Mouse (Mus musculus): Measurements from ENCODE around the gene Pdxk. TPM values are rescaled to one million over a fixed set of nuclear protein-coding genes. Genes with fewer than 3 reads are reported as not detected.

The Pdxk gene
- polyA plus RNA-seq, 1 experiment from 2014 or later: 11.8 TPM

- ATAC-seq (ENCODE audit: insufficient read depth, low FRiP score, low read depth): peak; percentile 59
- Histone ChIP-seq H3K4me1 (peaks cover 11% of the 10 kb centered on the region), H3K4me3 (replicated peaks) (no peak overlapping the region), H3K36me3 (no peaks in the 10 kb centered on the region), H3K27me3 (replicated peaks) (no peaks in the 10 kb centered on the region), H3K27ac (peak overlapping the region; percentile 35; the same call in 1 of the 2 replicates), H3K9ac (no peak overlapping the region), H3K9me3 (no peaks in the 10 kb centered on the region), H3K4me2 (peak overlapping the region; percentile 38)
- 25% methylated on average over 10 of the region's 10 CpGs for WGBS
Observed at GRCm38 (mm10) chr10:78457495-78458347, 7.1 kb downstream of the Pdxk start.

GRCm38 (mm10) chr10:78456696-78457095 lies 8.1 kb downstream of the Pdxk start:
- Histone ChIP-seq H3K27ac (no peak overlapping the region), H3K36me3 (no peaks in the 10 kb centered on the region), H3K4me2 (no peak overlapping the region), H3K4me3 (replicated peaks) (no peak overlapping the region), H3K4me1 (peaks cover 11% of the 10 kb centered on the region), H3K9ac (no peak overlapping the region), H3K9me3 (no peaks in the 10 kb centered on the region), H3K27me3 (replicated peaks) (no peaks in the 10 kb centered on the region)
- 79% methylated on average over 13 of the region's 13 CpGs for WGBS
- no peak for ATAC-seq (ENCODE audit: insufficient read depth, low FRiP score, low read depth)

- no peak overlapping the region for H3K9ac ChIP-seq
- no peaks in the 10 kb centered on the region for H3K9me3 ChIP-seq
- no peak overlapping the region for H3K4me3 ChIP-seq (replicated peaks)
- WGBS: 65% methylated on average over 4 of the region's 4 CpGs
- no peak for ATAC-seq (ENCODE audit: insufficient read depth, low FRiP score, low read depth)
- H3K27ac ChIP-seq: no peak overlapping the region
- no peaks in the 10 kb centered on the region for H3K27me3 ChIP-seq (replicated peaks)
- no peaks in the 10 kb centered on the region for H3K36me3 ChIP-seq
- peaks cover 4% of the 10 kb centered on the region; the same call in 1 of the 2 replicates for H3K4me1 ChIP-seq
- no peak overlapping the region for H3K4me2 ChIP-seq
Observed at GRCm38 (mm10) chr10:78452641-78453040, 12.1 kb downstream of the Pdxk start.

GRCm38 (mm10) chr10:78450761-78451160 lies 14.0 kb downstream of the Pdxk start:
- Histone ChIP-seq H3K27me3 (replicated peaks) (no peaks in the 10 kb centered on the region), H3K4me2 (no peak overlapping the region), H3K27ac (no peak overlapping the region), H3K9ac (no peak overlapping the region), H3K4me3 (replicated peaks) (no peak overlapping the region), H3K36me3 (no peaks in the 10 kb centered on the region), H3K9me3 (no peaks in the 10 kb centered on the region), H3K4me1 (no peaks in the 10 kb centered on the region)
- no peak for ATAC-seq (ENCODE audit: insufficient read depth, low FRiP score, low read depth)
- WGBS: 84% methylated on average over 5 of the region's 5 CpGs

- Histone ChIP-seq H3K9ac (no peak overlapping the region), H3K4me2 (no peak overlapping the region), H3K36me3 (no peaks in the 10 kb centered on the region), H3K4me1 (no peaks in the 10 kb centered on the region), H3K9me3 (no peaks in the 10 kb centered on the region), H3K4me3 (replicated peaks) (no peak overlapping the region), H3K27ac (no peak overlapping the region), H3K27me3 (replicated peaks) (no peaks in the 10 kb centered on the region)
- 84% methylated on average over 3 of the region's 3 CpGs for WGBS
- no peak for ATAC-seq (ENCODE audit: insufficient read depth, low FRiP score, low read depth)
Observed at GRCm38 (mm10) chr10:78447396-78447795, 17.4 kb downstream of the Pdxk start.

GRCm38 (mm10) chr10:78446195-78446594 lies 18.6 kb downstream of the Pdxk start:
- Histone ChIP-seq H3K36me3 (no peaks in the 10 kb centered on the region), H3K27ac (no peak overlapping the region), H3K4me2 (no peak overlapping the region), H3K4me1 (no peaks in the 10 kb centered on the region), H3K9ac (no peak overlapping the region), H3K4me3 (replicated peaks) (no peak overlapping the region), H3K9me3 (no peaks in the 10 kb centered on the region), H3K27me3 (replicated peaks) (no peaks in the 10 kb centered on the region)
- 91% methylated on average over 3 of the region's 3 CpGs for WGBS
- no peak for ATAC-seq (ENCODE audit: insufficient read depth, low FRiP score, low read depth)

- 95% methylated on average over 3 of the region's 3 CpGs for WGBS
- Histone ChIP-seq H3K27ac (no peak overlapping the region), H3K36me3 (no peaks in the 10 kb centered on the region), H3K4me2 (no peak overlapping the region), H3K4me3 (replicated peaks) (no peak overlapping the region), H3K9ac (no peak overlapping the region), H3K4me1 (no peaks in the 10 kb centered on the region), H3K9me3 (no peaks in the 10 kb centered on the region), H3K27me3 (replicated peaks) (no peaks in the 10 kb centered on the region)
- no peak for ATAC-seq (ENCODE audit: insufficient read depth, low FRiP score, low read depth)
Observed at GRCm38 (mm10) chr10:78442292-78442691, 22.5 kb downstream of the Pdxk start.

GRCm38 (mm10) chr10:78441606-78442005 lies 23.2 kb downstream of the Pdxk start:
- Histone ChIP-seq H3K4me2 (no peak overlapping the region), H3K9me3 (no peaks in the 10 kb centered on the region), H3K9ac (no peak overlapping the region), H3K27me3 (replicated peaks) (no peaks in the 10 kb centered on the region), H3K4me1 (no peaks in the 10 kb centered on the region), H3K4me3 (replicated peaks) (no peak overlapping the region), H3K27ac (no peak overlapping the region), H3K36me3 (no peaks in the 10 kb centered on the region)
- 84% methylated on average over 5 of the region's 5 CpGs for WGBS
- no peak for ATAC-seq (ENCODE audit: insufficient read depth, low FRiP score, low read depth)

GRCm38 (mm10) chr10:78440812-78441211 lies 24.0 kb downstream of the Pdxk start:
- Histone ChIP-seq H3K9me3 (no peaks in the 10 kb centered on the region), H3K36me3 (no peaks in the 10 kb centered on the region), H3K9ac (no peak overlapping the region), H3K4me1 (no peaks in the 10 kb centered on the region), H3K4me2 (no peak overlapping the region), H3K27me3 (replicated peaks) (no peaks in the 10 kb centered on the region), H3K27ac (no peak overlapping the region), H3K4me3 (replicated peaks) (no peak overlapping the region)
- 66% methylated on average over 9 of the region's 9 CpGs for WGBS
- ATAC-seq (ENCODE audit: insufficient read depth, low FRiP score, low read depth): peak; percentile 17; the same call in 1 of the 2 replicates

GRCm38 (mm10) chr10:78439990-78440389 lies 24.8 kb downstream of the Pdxk start:
- Histone ChIP-seq H3K9me3 (no peaks in the 10 kb centered on the region), H3K4me1 (no peaks in the 10 kb centered on the region), H3K36me3 (no peaks in the 10 kb centered on the region), H3K4me2 (no peak overlapping the region), H3K9ac (no peak overlapping the region), H3K27ac (no peak overlapping the region), H3K27me3 (replicated peaks) (no peaks in the 10 kb centered on the region), H3K4me3 (replicated peaks) (no peak overlapping the region)
- no peak for ATAC-seq (ENCODE audit: insufficient read depth, low FRiP score, low read depth)
- 81% methylated on average over 7 of the region's 7 CpGs for WGBS

GRCm38 (mm10) chr10:78439550-78439949 lies 25.2 kb downstream of the Pdxk start:
- Histone ChIP-seq H3K4me3 (replicated peaks) (no peak overlapping the region), H3K36me3 (no peaks in the 10 kb centered on the region), H3K4me2 (no peak overlapping the region), H3K27me3 (replicated peaks) (no peaks in the 10 kb centered on the region), H3K27ac (no peak overlapping the region), H3K9me3 (no peaks in the 10 kb centered on the region), H3K9ac (no peak overlapping the region), H3K4me1 (no peaks in the 10 kb centered on the region)
- WGBS: 65% methylated on average over 5 of the region's 5 CpGs
- no peak for ATAC-seq (ENCODE audit: insufficient read depth, low FRiP score, low read depth)

GRCm38 (mm10) chr10:78438094-78438493 lies 26.7 kb downstream of the Pdxk start:
- no peaks in the 10 kb centered on the region for H3K36me3 ChIP-seq
- H3K4me1 ChIP-seq: no peaks in the 10 kb centered on the region
- no peak overlapping the region for H3K4me2 ChIP-seq
- H3K27me3 ChIP-seq (replicated peaks): no peaks in the 10 kb centered on the region
- H3K27ac ChIP-seq: no peak overlapping the region
- no peak overlapping the region for H3K4me3 ChIP-seq (replicated peaks)
- no peak overlapping the region for H3K9ac ChIP-seq
- ATAC-seq (ENCODE audit: insufficient read depth, low FRiP score, low read depth): no peak
- no peaks in the 10 kb centered on the region for H3K9me3 ChIP-seq
- WGBS: 14% methylated on average over 5 of the region's 5 CpGs
